Mouse (Mus musculus): ENCODE results near the gene Gapvd1.

GRCm38 (mm10) chr2:34673846-34674245, 81.2 kb downstream of the Gapvd1 start:
- TF ChIP-seq CTCF (conservative IDR thresholded peaks at IDR 0.05; ENCODE audit: insufficient read depth, insufficient read length, low read depth, low read length) (no peak), POLR2A (IDR thresholded peaks at IDR 0.05; ENCODE audit: low read depth, low read length) (no peak)
